Mouse (Mus musculus) liver, embryonic 15.5 days (tissue): Measurements from ENCODE around the gene Cradd. TPM values are rescaled to one million over a fixed set of nuclear protein-coding genes. Genes with fewer than 3 reads are reported as not detected.

ENCODE experiments used
- ATAC-seq: fragments of 200-750 bp; cut with Nextera tagmentation; 2 replicates; pipeline ENCODE4 v1.8.0; 2017; ENCODE audit warnings: moderate number of reproducible peaks, mild to moderate bottlenecking, moderate library complexity; ENCODE audit not compliant: insufficient read depth
- H3K27ac ChIP-seq: fragments of 300-500 bp; sonication (generic); replicated peaks from 2 replicates; pipeline ENCODE4 v1.5.1; 2015; ENCODE audit warnings: mild to moderate bottlenecking, inconsistent platforms
- H3K27me3 ChIP-seq: fragments of 300-500 bp; sonication (generic); 2 replicates; pipeline ENCODE4 v1.6.1; 2015; ENCODE audit warnings: mild to moderate bottlenecking, inconsistent platforms
- H3K36me3 ChIP-seq: fragments of 300-500 bp; sonication (generic); replicated peaks from 2 replicates; pipeline ENCODE4 v1.6.1; 2015; ENCODE audit warnings: moderate library complexity, mild to moderate bottlenecking, inconsistent platforms
- H3K4me1 ChIP-seq: fragments of 300-500 bp; sonication (generic); replicated peaks from 2 replicates; pipeline ENCODE4 v1.6.1; 2015; ENCODE audit warnings: inconsistent platforms
- H3K4me2 ChIP-seq: fragments of 300-500 bp; sonication (generic); 2 replicates; pipeline ENCODE4 v1.6.1; 2015; ENCODE audit warnings: moderate library complexity, mild to moderate bottlenecking, inconsistent platforms
- H3K4me3 ChIP-seq: fragments of 300-500 bp; sonication (generic); replicated peaks from 2 replicates; pipeline ENCODE4 v1.5.1; 2015; ENCODE audit warnings: mild to moderate bottlenecking, inconsistent platforms
- H3K9ac ChIP-seq: fragments of 300-500 bp; sonication (generic); 2 replicates; pipeline ENCODE4 v1.6.1; 2015; ENCODE audit warnings: moderate library complexity, mild to moderate bottlenecking, inconsistent platforms
- H3K9me3 ChIP-seq: fragments of 300-500 bp; sonication (generic); replicated peaks from 2 replicates; pipeline ENCODE4 v1.6.1; 2016; ENCODE audit warnings: inconsistent platforms
- WGBS: fragments of 180-500 bp; shearing (Covaris S2); methylation state at CpG from one replicate; pipeline ENCODE4 v1.1.7; 2015; ENCODE audit warnings: mixed read lengths; ENCODE audit not compliant: insufficient replicate concordance; 5-methylcytosine and 5-hydroxymethylcytosine counted together
- polyA plus RNA-seq: library from polyadenylated mRNA; unstranded; fragments of >200 nt; fragmentation: Nextera tagmentation; extraction: Ambion mirVana; gene quantifications from 2 replicates; pipeline ENCODE4 v1.2.1, GENCODE M21; 2015

The Cradd gene
- polyA plus RNA-seq, 1 experiment from 2014 or later: 4.2 TPM

GRCm38 (mm10) chr10:95332596-95332995, 8.7 kb upstream of the Cradd start:
- Histone ChIP-seq H3K4me1 (no peaks in the 10 kb centered on the region), H3K4me2 (no peak overlapping the region), H3K27me3 (no peaks in the 10 kb centered on the region), H3K9me3 (no peaks in the 10 kb centered on the region), H3K9ac (no peak overlapping the region), H3K27ac (no peak overlapping the region), H3K36me3 (no peaks in the 10 kb centered on the region), H3K4me3 (no peak overlapping the region)
- WGBS: 67% methylated on average over 3 of the region's 3 CpGs
- ATAC-seq: no peak

- ATAC-seq: no peak
- Histone ChIP-seq H3K4me1 (no peaks in the 10 kb centered on the region), H3K4me3 (no peak overlapping the region), H3K27me3 (no peaks in the 10 kb centered on the region), H3K9me3 (no peaks in the 10 kb centered on the region), H3K36me3 (no peaks in the 10 kb centered on the region), H3K9ac (no peak overlapping the region), H3K4me2 (no peak overlapping the region), H3K27ac (no peak overlapping the region)
- 67% methylated on average over 9 of the region's 9 CpGs for WGBS
Measured at GRCm38 (mm10) chr10:95330375-95331363, 6.7 kb upstream of the Cradd start.

GRCm38 (mm10) chr10:95329884-95330283, 6.0 kb upstream of the Cradd start:
- Histone ChIP-seq H3K4me2 (no peak overlapping the region), H3K9ac (no peak overlapping the region), H3K9me3 (no peaks in the 10 kb centered on the region), H3K27me3 (no peaks in the 10 kb centered on the region), H3K4me3 (no peak overlapping the region), H3K36me3 (no peaks in the 10 kb centered on the region), H3K4me1 (no peaks in the 10 kb centered on the region), H3K27ac (no peak overlapping the region)
- no peak for ATAC-seq
- WGBS: 71% methylated on average over 1 of the region's 1 CpGs

GRCm38 (mm10) chr10:95324278-95324631, 322 bp upstream of the Cradd start:
- H3K27ac ChIP-seq: no peak overlapping the region
- ATAC-seq: 0 out of 2 replicates have a peak, but pooled peaks have one; percentile 20
- H3K36me3 ChIP-seq: no peaks in the 10 kb centered on the region
- WGBS: 19% methylated on average over 1 of the region's 1 CpGs
- no peaks in the 10 kb centered on the region for H3K9me3 ChIP-seq
- peak overlapping the region; percentile 77; the same call in 1 of the 2 replicates for H3K4me2 ChIP-seq
- H3K4me3 ChIP-seq: peak overlapping the region; percentile 81
- H3K4me1 ChIP-seq: peaks cover 18% of the 10 kb centered on the region
- H3K27me3 ChIP-seq: no peaks in the 10 kb centered on the region
- H3K9ac ChIP-seq: no peak overlapping the region

- ATAC-seq: no peak
- Histone ChIP-seq H3K4me1 (peaks cover 24% of the 10 kb centered on the region), H3K9ac (peak overlapping the region; percentile 81; the same call in 1 of the 2 replicates), H3K27ac (peak overlapping the region; percentile 89), H3K4me3 (peak overlapping the region; percentile 81; the same call in 1 of the 2 replicates), H3K4me2 (peak overlapping the region; percentile 77), H3K9me3 (no peaks in the 10 kb centered on the region), H3K27me3 (no peaks in the 10 kb centered on the region), H3K36me3 (no peaks in the 10 kb centered on the region)
- 51% methylated on average over 20 of the region's 20 CpGs for WGBS
Measured at GRCm38 (mm10) chr10:95322076-95323070, 1.6 kb downstream of the Cradd start.

- Histone ChIP-seq H3K4me3 (no peak overlapping the region), H3K4me2 (no peak overlapping the region), H3K36me3 (no peaks in the 10 kb centered on the region), H3K27ac (no peak overlapping the region), H3K27me3 (no peaks in the 10 kb centered on the region), H3K9ac (no peak overlapping the region), H3K4me1 (peaks cover 33% of the 10 kb centered on the region), H3K9me3 (no peaks in the 10 kb centered on the region)
- 82% methylated on average over 13 of the region's 13 CpGs for WGBS
- no peak for ATAC-seq
Measured at GRCm38 (mm10) chr10:95319001-95319400, 4.9 kb downstream of the Cradd start.

- Histone ChIP-seq H3K9me3 (no peaks in the 10 kb centered on the region), H3K4me1 (peaks cover 32% of the 10 kb centered on the region), H3K4me3 (no peak overlapping the region), H3K9ac (no peak overlapping the region), H3K36me3 (no peaks in the 10 kb centered on the region), H3K27ac (no peak overlapping the region), H3K27me3 (no peaks in the 10 kb centered on the region), H3K4me2 (no peak overlapping the region)
- no peak for ATAC-seq
- WGBS: 87% methylated on average over 7 of the region's 7 CpGs
Measured at GRCm38 (mm10) chr10:95318392-95318708, 5.6 kb downstream of the Cradd start.

GRCm38 (mm10) chr10:95317581-95318391, 6.1 kb downstream of the Cradd start:
- no peaks in the 10 kb centered on the region for H3K27me3 ChIP-seq
- no peak overlapping the region for H3K27ac ChIP-seq
- WGBS: 71% methylated on average over 21 of the region's 21 CpGs
- no peak overlapping the region for H3K4me2 ChIP-seq
- no peak overlapping the region for H3K9ac ChIP-seq
- H3K9me3 ChIP-seq: no peaks in the 10 kb centered on the region
- peaks cover 27% of the 10 kb centered on the region for H3K4me1 ChIP-seq
- H3K36me3 ChIP-seq: no peaks in the 10 kb centered on the region
- no peak for ATAC-seq
- H3K4me3 ChIP-seq: no peak overlapping the region

- H3K4me2 ChIP-seq: no peak overlapping the region
- H3K27ac ChIP-seq: no peak overlapping the region
- H3K4me3 ChIP-seq: no peak overlapping the region
- no peaks in the 10 kb centered on the region for H3K27me3 ChIP-seq
- no peak for ATAC-seq
- WGBS: 76% methylated on average over 14 of the region's 14 CpGs
- H3K9ac ChIP-seq: no peak overlapping the region
- no peaks in the 10 kb centered on the region for H3K36me3 ChIP-seq
- H3K9me3 ChIP-seq: no peaks in the 10 kb centered on the region
- peaks cover 20% of the 10 kb centered on the region for H3K4me1 ChIP-seq
Measured at GRCm38 (mm10) chr10:95317091-95317490, 6.8 kb downstream of the Cradd start.

- Histone ChIP-seq H3K36me3 (no peaks in the 10 kb centered on the region), H3K4me3 (no peak overlapping the region), H3K27me3 (no peaks in the 10 kb centered on the region), H3K4me1 (peaks cover 16% of the 10 kb centered on the region; the same call in 1 of the 2 replicates), H3K4me2 (no peak overlapping the region), H3K9me3 (no peaks in the 10 kb centered on the region), H3K27ac (no peak overlapping the region), H3K9ac (no peak overlapping the region)
- no peak for ATAC-seq
- 50% methylated on average over 9 of the region's 9 CpGs for WGBS
Measured at GRCm38 (mm10) chr10:95316675-95317074, 7.3 kb downstream of the Cradd start.
